Mouse (Mus musculus): ENCODE results near the gene Uhrf1bp1.
A peak's percentile ranks its signal among the peaks of the same experiment; 100 is the strongest.

Uhrf1bp1 gene

GRCm38 (mm10) chr17:27839469-27840252 lies 16.6 kb upstream of the Uhrf1bp1 start:
- DNase-seq (ENCODE audit: low read depth, low spot score) = peak; percentile 94

GRCm38 (mm10) chr17:27848351-27848750 lies 7.9 kb upstream of the Uhrf1bp1 start:
- DNase-seq (ENCODE audit: low read depth, low spot score) = no peak

- DNase-seq (ENCODE audit: low read depth, low spot score) = no peak
Measured at GRCm38 (mm10) chr17:27851076-27851475, 5.2 kb upstream of the Uhrf1bp1 start.

DNA sequence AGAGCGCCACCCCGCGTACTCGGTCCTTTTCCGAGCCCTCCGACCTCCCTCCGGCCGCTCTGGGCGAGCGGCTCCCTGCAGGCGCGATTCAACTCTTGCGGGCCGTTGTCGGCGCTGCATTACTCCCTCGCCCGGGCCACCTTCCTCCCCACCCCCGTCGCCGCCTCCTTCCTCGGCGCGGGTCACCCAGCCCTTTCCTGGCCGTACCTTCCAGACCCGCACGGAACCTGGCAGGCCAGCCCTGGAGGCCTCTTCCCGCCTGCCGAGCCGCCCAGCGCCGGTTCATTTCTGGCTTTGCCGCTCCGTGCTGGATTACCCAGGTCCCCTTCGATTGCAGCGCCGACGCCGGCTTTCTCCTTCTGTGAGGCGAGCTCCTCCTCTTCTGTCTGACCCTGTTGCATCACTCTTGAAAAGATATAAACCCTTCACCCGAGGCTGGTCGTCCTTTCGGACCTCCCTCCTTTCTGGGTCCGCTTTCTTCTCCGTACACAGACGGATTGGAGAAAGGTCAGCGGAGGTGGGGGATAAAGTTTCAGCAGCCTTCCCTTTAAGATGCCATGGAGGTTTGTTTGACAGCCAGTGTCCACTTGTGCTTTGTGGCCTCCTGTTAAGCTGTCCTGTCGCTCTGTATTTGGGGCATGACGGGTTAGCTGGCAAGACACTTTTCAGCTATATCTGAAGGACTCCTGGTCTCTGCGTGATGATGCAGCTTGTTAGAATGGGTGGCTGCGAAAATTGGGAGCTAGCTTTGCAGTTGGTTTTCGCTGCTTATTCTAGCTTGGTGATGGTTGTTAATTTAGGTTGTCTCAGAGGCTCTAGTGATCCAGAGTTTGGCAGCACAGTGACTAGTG lies 782 bp downstream of the Uhrf1bp1 start:
- peak; percentile 45 for DNase-seq (ENCODE audit: low read depth, low spot score)

GRCm38 (mm10) chr17:27857649-27858475 lies 1.6 kb downstream of the Uhrf1bp1 start:
- DNase-seq (ENCODE audit: low read depth, low spot score) = no peak

- no peak for DNase-seq (ENCODE audit: low read depth, low spot score)
Measured at GRCm38 (mm10) chr17:27859131-27859530, 2.9 kb downstream of the Uhrf1bp1 start.

DNA sequence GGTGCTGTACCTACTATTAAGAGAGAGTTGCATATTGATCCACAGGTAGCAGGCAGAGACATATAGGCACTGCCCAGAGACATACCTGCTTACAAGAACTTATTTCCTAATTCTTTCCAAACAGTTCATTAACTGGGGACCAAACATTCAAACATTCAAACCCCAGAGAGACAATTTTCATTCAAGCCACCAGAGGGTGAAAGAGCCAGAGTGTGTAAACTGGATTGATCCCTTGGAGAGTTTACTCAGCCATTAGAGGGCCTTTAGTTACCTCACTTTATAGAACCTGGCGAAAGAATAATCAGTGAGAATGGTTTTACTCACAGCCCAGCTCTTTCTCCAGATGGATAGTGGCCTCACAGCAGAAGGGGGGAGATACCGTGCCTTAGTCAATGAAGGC lies 9.2 kb downstream of the Uhrf1bp1 start:
- no peak for DNase-seq (ENCODE audit: low read depth, low spot score)

GRCm38 (mm10) chr17:27866737-27867136 lies 10.5 kb downstream of the Uhrf1bp1 start:
- no peak for DNase-seq (ENCODE audit: low read depth, low spot score)

DNA sequence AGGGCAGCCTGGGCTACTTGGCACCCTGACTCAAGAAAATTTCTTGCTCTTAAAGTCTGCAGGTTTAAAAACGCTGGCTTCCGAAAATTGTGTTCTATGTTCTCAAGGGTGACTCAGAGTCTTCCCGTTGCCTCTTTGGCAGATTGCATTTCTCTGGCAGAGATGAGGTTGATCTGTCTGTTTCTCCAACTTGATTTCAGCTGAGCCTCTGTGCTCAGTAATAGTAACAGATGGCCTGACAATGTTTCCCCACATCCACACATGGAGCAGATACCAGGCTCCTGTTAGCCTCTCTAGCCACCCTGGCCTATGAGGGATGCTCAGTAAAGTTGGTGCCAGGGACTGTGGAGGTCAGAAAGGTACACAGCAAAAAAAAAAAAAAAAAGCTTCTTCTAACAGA lies 15.6 kb downstream of the Uhrf1bp1 start:
- DNase-seq (ENCODE audit: low read depth, low spot score) = no peak

GRCm38 (mm10) chr17:27873583-27873982 lies 17.3 kb downstream of the Uhrf1bp1 start:
- no peak for DNase-seq (ENCODE audit: low read depth, low spot score)

DNA sequence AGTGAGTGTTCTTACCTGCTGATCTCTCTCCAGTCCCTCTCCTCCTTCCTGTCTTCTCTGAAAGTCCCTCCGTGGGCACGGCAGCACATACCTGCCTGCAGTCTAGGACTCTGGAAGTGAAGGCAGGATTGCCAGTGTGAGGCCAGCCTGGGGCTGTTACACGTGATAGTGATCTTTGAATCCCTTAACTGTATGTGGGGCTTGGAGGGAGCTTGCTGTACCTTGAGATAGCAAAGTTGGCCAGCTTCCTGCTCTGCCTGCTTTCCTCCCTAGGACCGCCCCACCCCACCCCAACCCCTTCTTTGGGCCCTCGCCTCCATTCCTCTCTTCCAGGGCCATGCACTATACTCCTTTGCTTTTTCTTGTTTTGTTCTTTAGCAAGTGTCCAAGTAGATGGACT lies 18.3 kb downstream of the Uhrf1bp1 start:
- DNase-seq (ENCODE audit: low read depth, low spot score) = no peak

DNA sequence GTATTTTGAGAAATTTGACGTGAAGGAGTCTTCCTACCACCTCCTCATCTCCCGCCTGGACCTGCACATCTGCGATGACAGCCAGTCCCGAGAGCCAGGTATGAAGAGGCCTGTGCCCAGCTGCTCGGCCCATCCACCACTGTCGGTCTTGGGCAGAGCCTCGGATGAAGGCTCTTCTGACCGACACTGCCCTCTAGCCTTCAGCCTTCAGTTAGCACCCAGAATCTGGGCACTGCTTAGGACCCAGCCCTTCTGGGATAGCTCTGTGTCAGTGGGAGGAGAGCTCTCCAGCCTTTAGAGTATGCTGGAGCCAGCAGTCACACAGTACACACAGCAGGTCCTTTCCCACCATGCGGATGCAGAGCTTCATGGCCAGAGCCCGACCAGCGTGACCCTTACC lies 25.3 kb downstream of the Uhrf1bp1 start:
- DNase-seq (ENCODE audit: low read depth, low spot score) = no peak

DNA sequence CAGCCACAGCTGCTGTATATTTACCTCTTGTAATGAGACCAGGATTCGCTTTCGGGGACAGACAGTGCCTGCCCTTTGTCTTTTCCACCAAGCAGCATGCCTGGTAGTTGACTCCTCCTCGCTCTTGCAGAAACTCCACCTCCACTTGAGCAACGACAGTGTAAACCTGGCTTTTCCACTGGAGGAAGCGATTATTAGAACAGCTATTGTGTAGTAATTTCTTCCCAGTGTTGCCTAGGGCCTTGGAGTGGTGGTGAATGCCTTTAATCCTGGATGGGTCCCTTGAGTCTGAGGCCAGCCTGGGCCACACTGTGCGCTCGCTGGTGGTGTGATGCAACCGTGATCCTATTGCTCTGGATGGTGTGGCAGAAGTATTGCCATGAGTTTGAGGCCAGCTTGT lies 26.9 kb downstream of the Uhrf1bp1 start:
- no peak for DNase-seq (ENCODE audit: low read depth, low spot score)

GRCm38 (mm10) chr17:27883994-27884393 lies 27.8 kb downstream of the Uhrf1bp1 start:
- DNase-seq (ENCODE audit: low read depth, low spot score) = no peak

GRCm38 (mm10) chr17:27886499-27887210 lies 30.4 kb downstream of the Uhrf1bp1 start:
- no peak for DNase-seq (ENCODE audit: low read depth, low spot score)

DNA sequence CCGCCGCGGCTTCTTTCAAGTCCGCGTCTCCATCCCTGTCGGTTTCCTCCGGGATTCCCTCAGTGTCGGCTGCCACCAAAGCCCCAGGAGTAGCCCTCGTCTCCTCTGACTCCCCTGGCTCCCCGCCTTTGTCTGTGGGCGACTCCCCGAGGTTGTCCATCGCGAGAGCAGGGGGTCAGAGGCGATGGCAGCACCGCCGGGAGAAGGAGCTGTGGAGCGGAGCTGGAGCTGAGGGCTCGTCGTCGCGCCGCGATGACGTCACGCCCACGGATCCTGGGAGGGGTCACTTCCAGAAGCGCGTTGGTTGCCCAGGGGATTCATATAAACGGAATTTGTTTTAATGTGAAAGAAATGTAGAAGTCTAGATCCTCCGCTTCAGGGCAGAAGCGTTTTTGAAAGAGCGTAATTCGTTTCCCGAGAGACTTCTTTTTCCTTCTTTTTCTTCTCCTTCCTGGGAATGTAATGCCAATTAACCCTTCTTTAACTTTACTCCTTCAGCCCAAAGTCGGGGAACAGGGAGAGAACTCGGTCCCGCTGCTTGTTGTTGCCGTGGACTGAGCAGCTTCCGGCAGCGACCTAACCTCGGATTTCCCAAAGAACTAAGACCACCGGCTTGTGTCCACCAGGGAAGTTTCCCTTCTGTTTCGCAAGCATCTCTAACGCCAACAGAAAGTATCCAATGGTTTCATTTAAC lies 51.4 kb downstream of the Uhrf1bp1 start:
- DNase-seq (ENCODE audit: low read depth, low spot score) = peak; percentile 96

- DNase-seq (ENCODE audit: low read depth, low spot score) = peak; percentile 19
Measured at GRCm38 (mm10) chr17:27908206-27908887, 52.1 kb downstream of the Uhrf1bp1 start.

- DNase-seq (ENCODE audit: low read depth, low spot score) = peak; percentile 86
Measured at GRCm38 (mm10) chr17:27908888-27909621, 52.8 kb downstream of the Uhrf1bp1 start, which contains the start of gene Anks1. Gene Anks1, plus strand, starts transcription at chr17:27909306.

All from forelimb bud, embryonic 11.5 days (tissue).